Mouse (Mus musculus) liver, embryonic 16.5 days (tissue): ENCODE results near the gene Etl4. TPM values are rescaled to one million over a fixed set of nuclear protein-coding genes. Genes with fewer than 3 reads are reported as not detected.
"Not testable (repeated sequence)": the region's sequence is repeated elsewhere in the genome, so short reads cannot be mapped to it uniquely, and the experiment has no call there.

Source experiments
- ATAC-seq: fragments of 200-750 bp; cut with Nextera tagmentation; 2 replicates; pipeline ENCODE4 v1.8.0; 2017; ENCODE audit warnings: low read depth, mild to moderate bottlenecking, moderate number of reproducible peaks, moderate library complexity
- H3K27ac ChIP-seq: fragments of 300-500 bp; sonication (generic); 2 replicates; pipeline ENCODE4 v1.5.1; 2014; ENCODE audit warnings: mild to moderate bottlenecking, low read length
- H3K27me3 ChIP-seq: fragments of 300-500 bp; sonication (generic); 2 replicates; pipeline ENCODE4 v1.6.1; 2014; ENCODE audit warnings: low read depth, low read length, mixed read lengths; ENCODE audit not compliant: control insufficient read depth, insufficient read depth
- H3K36me3 ChIP-seq: fragments of 300-500 bp; sonication (generic); 2 replicates; pipeline ENCODE4 v1.6.1; 2014; ENCODE audit warnings: mild to moderate bottlenecking; ENCODE audit not compliant: control insufficient read depth, insufficient read depth
- H3K4me1 ChIP-seq: fragments of 300-500 bp; sonication (generic); 2 replicates; pipeline ENCODE4 v1.6.1; 2014; ENCODE audit warnings: low read depth, low read length, mixed read lengths; ENCODE audit not compliant: control insufficient read depth
- H3K4me2 ChIP-seq: fragments of 300-500 bp; sonication (generic); 2 replicates; pipeline ENCODE4 v1.6.1; 2014; ENCODE audit warnings: low read depth, low read length, mixed read lengths
- H3K4me3 ChIP-seq: fragments of 300-500 bp; sonication (generic); 2 replicates; pipeline ENCODE4 v1.5.1; 2014; ENCODE audit warnings: low read depth, mild to moderate bottlenecking, low read length
- H3K9ac ChIP-seq: fragments of 300-500 bp; sonication (generic); 2 replicates; pipeline ENCODE4 v1.6.1; 2014; ENCODE audit warnings: low read depth, low read length
- H3K9me3 ChIP-seq: fragments of 300-500 bp; sonication (generic); replicated peaks from 2 replicates; pipeline ENCODE4 v1.6.1; 2016; ENCODE audit warnings: low read length; ENCODE audit not compliant: control insufficient read depth
- WGBS: fragments of 180-500 bp; shearing (Covaris S2); extraction: QIAGEN DNeasy Blood & Tissue Kit; methylation state at CpG from one replicate; pipeline ENCODE4 v1.1.7; 2014; ENCODE audit not compliant: insufficient replicate concordance; 5-methylcytosine and 5-hydroxymethylcytosine counted together
- polyA plus RNA-seq: library from polyadenylated mRNA; unstranded; fragments of >200 nt; fragmentation: Nextera tagmentation; extraction: Ambion mirVana; gene quantifications from 2 replicates; pipeline ENCODE4 v1.2.1, GENCODE M21; 2015

Gene Etl4
- polyA plus RNA-seq, 1 experiment from 2014 or later, result 3.4 TPM

DNA sequence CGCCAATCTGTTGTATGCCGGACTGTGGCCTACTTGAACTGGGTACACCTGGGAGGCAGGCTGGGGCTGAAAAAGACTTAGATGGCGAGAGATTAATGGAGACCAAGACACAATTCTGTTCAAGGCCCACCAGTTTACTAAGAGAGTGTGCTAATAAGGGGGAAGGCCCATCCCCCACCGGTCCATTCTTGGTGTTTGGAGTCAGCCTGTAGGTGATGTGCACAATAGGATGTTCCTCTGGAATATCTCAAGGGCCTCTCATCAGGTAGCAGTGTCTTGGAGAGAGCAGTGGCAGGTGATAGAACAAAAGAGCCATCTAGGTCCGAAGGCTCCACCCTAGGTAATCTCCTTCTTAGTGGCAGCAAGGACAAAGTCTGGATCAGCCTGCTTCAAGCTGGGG is 271.0 kb downstream of the Etl4 start:
- not testable (repeated sequence) for H3K27me3 ChIP-seq, H3K4me2 ChIP-seq, ATAC-seq, H3K27ac ChIP-seq, H3K36me3 ChIP-seq, H3K9ac ChIP-seq, H3K4me1 ChIP-seq, H3K4me3 ChIP-seq, H3K9me3 ChIP-seq
- WGBS, result 63% methylated on average over 5 of the region's 5 CpGs

GRCm38 (mm10) chr2:20187223-20187622 is 277.6 kb downstream of the Etl4 start:
- not testable (repeated sequence) for H3K36me3 ChIP-seq, H3K9me3 ChIP-seq, H3K4me3 ChIP-seq, H3K4me2 ChIP-seq, H3K9ac ChIP-seq, H3K27me3 ChIP-seq, ATAC-seq, H3K27ac ChIP-seq, H3K4me1 ChIP-seq
- WGBS, result 75% methylated on average over 7 of the region's 7 CpGs

GRCm38 (mm10) chr2:20203011-20203410 is 293.4 kb downstream of the Etl4 start:
- WGBS, result 63% methylated on average over 7 of the region's 7 CpGs
- H3K9me3 ChIP-seq, result no peaks in the 10 kb centered on the region
- H3K27ac ChIP-seq, result no peak overlapping the region
- H3K4me3 ChIP-seq, result no peak overlapping the region
- no peaks in the 10 kb centered on the region for H3K27me3 ChIP-seq
- H3K4me1 ChIP-seq, result no peaks in the 10 kb centered on the region
- no peaks in the 10 kb centered on the region for H3K36me3 ChIP-seq
- no peak for ATAC-seq
- H3K4me2 ChIP-seq, result no peak overlapping the region
- no peak overlapping the region for H3K9ac ChIP-seq

- no peak for ATAC-seq
- no peak overlapping the region for H3K4me2 ChIP-seq
Measured at GRCm38 (mm10) chr2:20206647-20207046, 297.1 kb downstream of the Etl4 start.

DNA sequence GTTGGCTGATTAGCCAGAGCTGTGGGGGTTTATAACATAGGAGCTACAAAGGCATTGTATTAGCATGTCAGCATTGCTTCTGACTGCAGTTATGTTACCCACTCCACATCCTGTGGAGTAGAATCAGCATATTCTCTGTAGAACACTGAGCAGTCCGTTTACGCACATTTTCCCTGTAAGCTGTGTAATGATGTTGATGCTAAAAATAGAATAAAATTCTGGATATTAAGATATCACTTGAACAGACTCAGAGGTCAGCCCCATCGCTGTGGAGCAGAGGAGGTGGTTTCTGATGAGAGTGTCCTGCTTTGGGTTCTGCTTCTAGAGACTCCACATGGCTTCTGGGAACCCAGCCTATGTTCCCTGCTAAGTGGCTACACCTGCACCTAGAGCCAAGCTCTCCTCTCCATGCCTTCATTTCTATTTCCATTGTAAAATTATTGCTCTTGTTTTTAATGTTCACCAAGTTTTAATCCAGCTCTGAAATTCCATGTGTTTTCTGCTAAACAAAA is 299.2 kb downstream of the Etl4 start:
- Histone ChIP-seq H3K4me1 (no peaks in the 10 kb centered on the region), H3K27me3 (no peaks in the 10 kb centered on the region), H3K36me3 (no peaks in the 10 kb centered on the region), H3K9ac (no peak overlapping the region), H3K9me3 (no peaks in the 10 kb centered on the region), H3K27ac (no peak overlapping the region), H3K4me2 (no peak overlapping the region), H3K4me3 (no peak overlapping the region)
- WGBS, result 56% methylated on average over 3 of the region's 3 CpGs
- no peak for ATAC-seq

More at GRCm38 (mm10) chr2:20206647-20207046, 297.1 kb downstream of the Etl4 start:
- H3K27ac ChIP-seq, result no peak overlapping the region
- H3K9ac ChIP-seq, result no peak overlapping the region
- no peaks in the 10 kb centered on the region for H3K9me3 ChIP-seq
- H3K27me3 ChIP-seq, result no peaks in the 10 kb centered on the region
- H3K36me3 ChIP-seq, result no peaks in the 10 kb centered on the region
- H3K4me1 ChIP-seq, result no peaks in the 10 kb centered on the region
- WGBS, result 24% methylated on average over 1 of the region's 1 CpGs
- no peak overlapping the region for H3K4me3 ChIP-seq

GRCm38 (mm10) chr2:20209359-20209758 is 299.8 kb downstream of the Etl4 start:
- no peaks in the 10 kb centered on the region for H3K27me3 ChIP-seq
- H3K9me3 ChIP-seq, result no peaks in the 10 kb centered on the region
- H3K4me2 ChIP-seq, result no peak overlapping the region
- H3K27ac ChIP-seq, result no peak overlapping the region
- no peaks in the 10 kb centered on the region for H3K36me3 ChIP-seq
- ATAC-seq, result no peak
- H3K4me3 ChIP-seq, result no peak overlapping the region
- H3K9ac ChIP-seq, result no peak overlapping the region
- no peaks in the 10 kb centered on the region for H3K4me1 ChIP-seq
- WGBS, result 46% methylated on average over 4 of the region's 4 CpGs

DNA sequence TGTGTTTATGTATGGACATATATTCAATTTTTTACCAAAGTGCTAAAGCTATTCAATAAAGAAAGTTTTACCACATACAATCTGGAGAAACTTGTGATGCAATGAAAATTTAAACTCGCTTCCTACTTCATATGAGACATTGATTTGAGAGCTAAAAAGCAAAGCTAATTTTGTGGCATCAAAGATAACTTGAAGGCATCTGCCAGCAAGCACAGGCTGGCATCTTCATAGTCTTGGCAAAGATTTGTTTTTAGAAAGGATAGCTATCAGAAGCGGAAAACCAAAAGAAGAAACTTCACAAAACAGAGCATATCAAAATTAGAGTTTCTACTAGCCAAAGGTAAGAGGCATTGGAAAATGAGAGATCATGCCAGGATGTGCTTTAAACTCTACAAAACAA is 306.7 kb downstream of the Etl4 start:
- no peaks in the 10 kb centered on the region for H3K9me3 ChIP-seq
- H3K27me3 ChIP-seq, result no peaks in the 10 kb centered on the region
- H3K4me1 ChIP-seq, result no peaks in the 10 kb centered on the region
- WGBS, result 60% methylated on average over 2 of the region's 2 CpGs
- H3K4me2 ChIP-seq, result no peak overlapping the region
- no peak overlapping the region for H3K4me3 ChIP-seq
- ATAC-seq, result no peak
- no peak overlapping the region for H3K27ac ChIP-seq
- H3K9ac ChIP-seq, result no peak overlapping the region
- no peaks in the 10 kb centered on the region for H3K36me3 ChIP-seq

- Histone ChIP-seq H3K4me3 (no peak overlapping the region), H3K36me3 (no peaks in the 10 kb centered on the region), H3K9ac (no peak overlapping the region), H3K4me2 (no peak overlapping the region), H3K27me3 (no peaks in the 10 kb centered on the region), H3K9me3 (no peaks in the 10 kb centered on the region), H3K27ac (no peak overlapping the region), H3K4me1 (no peaks in the 10 kb centered on the region)
- 65% methylated on average over 5 of the region's 5 CpGs for WGBS
- ATAC-seq, result no peak
Measured at GRCm38 (mm10) chr2:20216686-20217437, 307.3 kb downstream of the Etl4 start.

DNA sequence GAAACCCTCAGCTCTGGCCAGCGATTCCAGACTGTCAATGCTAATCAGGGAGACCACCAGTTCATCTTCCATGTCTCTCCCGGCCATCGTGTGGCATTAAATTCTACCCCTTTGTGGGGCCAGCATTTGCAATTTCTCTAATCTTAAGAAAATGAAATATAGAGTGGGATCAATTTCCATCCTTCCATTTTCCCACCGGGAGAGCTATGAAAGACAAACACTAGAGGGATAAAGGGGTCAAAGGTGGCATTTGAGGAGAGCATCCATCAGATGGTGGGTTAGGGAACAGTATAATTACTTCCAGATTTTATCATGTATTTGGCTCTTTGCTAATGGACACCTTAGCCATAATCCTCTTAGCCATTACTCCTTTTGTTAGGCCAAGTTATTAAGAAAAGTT is 321.8 kb downstream of the Etl4 start:
- Histone ChIP-seq H3K9me3 (no peaks in the 10 kb centered on the region), H3K36me3 (no peaks in the 10 kb centered on the region), H3K9ac (no peak overlapping the region), H3K4me2 (no peak overlapping the region), H3K4me1 (no peaks in the 10 kb centered on the region), H3K4me3 (no peak overlapping the region), H3K27me3 (no peaks in the 10 kb centered on the region), H3K27ac (no peak overlapping the region)
- ATAC-seq, result no peak
- 62% methylated on average over 4 of the region's 4 CpGs for WGBS
